Mouse (Mus musculus) spleen, adult 2 months (tissue): ENCODE measurements at regions not wholly inside any gene's neighbourhood (a gene's known extent, or its start where the extent isn't known, plus 50 kb on each side); places are given as distances from the start of the nearest gene placed in this dataset.

Experiments used
- DNase-seq, 2 experiments: peaks; one replicate each; pipeline versions ENCODE4 v3.0.0 to v3.0.0-alpha.2; 2012 to 2021; ENCODE audit warnings: low spot score in 2 of 2, low read depth in 1 of 2
- H3K27ac ChIP-seq: fragments of 200-500 bp; 2 replicates; pipeline ENCODE4 v1.5.1; 2012; ENCODE audit warnings: low read length, inconsistent platforms; ENCODE audit not compliant: insufficient read depth
- H3K27me3 ChIP-seq: fragments of 200-500 bp; 2 replicates; pipeline ENCODE4 v1.6.1; 2012; ENCODE audit warnings: mild to moderate bottlenecking, moderate library complexity, low read length, inconsistent platforms; ENCODE audit not compliant: control insufficient read depth, insufficient read depth
- H3K36me3 ChIP-seq: fragments of 200-500 bp; 2 replicates; pipeline ENCODE4 v1.6.1; 2012; ENCODE audit warnings: mild to moderate bottlenecking, low read length, inconsistent platforms; ENCODE audit not compliant: control insufficient read depth, insufficient read depth
- H3K4me1 ChIP-seq: fragments of 200-500 bp; 2 replicates; pipeline ENCODE4 v1.6.1; 2011; ENCODE audit warnings: inconsistent platforms; ENCODE audit not compliant: control insufficient read depth, insufficient read depth, insufficient read length
- H3K4me3 ChIP-seq: fragments of 200-500 bp; 2 replicates; pipeline ENCODE4 v1.5.1; 2011; ENCODE audit warnings: mild to moderate bottlenecking, inconsistent platforms; ENCODE audit not compliant: insufficient read depth, insufficient read length; ENCODE audit errors: extremely low read depth
- CTCF ChIP-seq: fragments of 200-500 bp; IDR thresholded peaks from 2 replicates; pipeline ENCODE4 v1.5.1; 2011; ENCODE audit warnings: mild to moderate bottlenecking, inconsistent platforms; ENCODE audit not compliant: insufficient read depth, insufficient read length, insufficient replicate concordance; ENCODE audit errors: extremely low read depth
- POLR2A ChIP-seq: fragments of 200-500 bp; IDR thresholded peaks from 2 replicates; pipeline ENCODE4 v1.6.1; 2011; ENCODE audit warnings: low read depth, low read length, inconsistent platforms
- whole genome bisulfite sequencing: fragments of 180-500 bp; shearing (Covaris S2); methylation state at CpG from one replicate; pipeline ENCODE4 v1.1.7; 2018; 5-methylcytosine and 5-hydroxymethylcytosine counted together

DNA sequence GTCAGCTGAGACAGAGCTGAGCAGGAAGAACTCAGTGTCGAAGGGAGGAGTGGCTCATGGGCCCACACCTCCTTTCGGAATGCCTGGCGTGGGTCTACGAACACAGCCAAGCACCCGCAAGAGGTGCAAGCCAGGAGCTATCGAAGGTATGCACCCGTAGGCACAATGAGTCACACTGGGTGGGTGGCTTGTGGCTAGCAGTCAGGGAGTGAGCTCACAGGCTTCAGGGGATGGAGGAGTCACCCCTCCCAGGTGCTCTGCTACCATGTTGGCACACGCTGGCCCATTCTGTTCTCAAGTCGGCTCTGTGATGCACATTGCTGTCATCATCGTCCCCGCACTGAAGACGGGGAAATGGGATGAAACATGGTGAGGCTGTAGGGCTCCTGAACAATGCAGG is 115.7 kb downstream of the Tle3 start:
- DNase-seq = no peak
- H3K4me3 ChIP-seq = no peak overlapping the region
- no peak overlapping the region for H3K27ac ChIP-seq
- no peaks in the 10 kb centered on the region for H3K4me1 ChIP-seq
- TF ChIP-seq CTCF = no peak
- no peak for TF ChIP-seq POLR2A
- no peaks in the 10 kb centered on the region for H3K27me3 ChIP-seq
- 88% methylated on average over 12 of the region's 12 CpGs for WGBS
- H3K36me3 ChIP-seq = no peaks in the 10 kb centered on the region

DNA sequence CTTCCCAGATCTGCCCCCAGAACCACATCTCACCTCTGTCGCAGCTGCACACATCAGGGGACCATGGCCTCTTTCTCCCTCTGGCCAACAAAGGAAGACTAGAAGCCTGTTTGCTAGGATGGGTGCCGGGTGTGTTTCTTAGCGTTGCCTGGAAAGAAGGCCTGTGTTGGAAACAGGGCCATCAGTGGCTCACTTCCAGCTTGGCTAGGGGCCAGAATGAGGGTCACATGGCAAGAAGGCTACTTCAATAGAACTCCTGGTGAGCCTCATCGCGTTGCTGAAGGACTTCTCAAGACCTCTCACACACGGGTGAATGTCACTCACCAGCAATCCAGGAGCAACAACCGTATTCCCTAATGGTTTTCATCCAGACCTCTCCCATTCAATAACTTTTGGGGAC is 115.0 kb downstream of the Tle3 start:
- H3K4me1 ChIP-seq = no peaks in the 10 kb centered on the region
- TF ChIP-seq POLR2A = no peak
- no peaks in the 10 kb centered on the region for H3K27me3 ChIP-seq
- DNase-seq = no peak
- no peak overlapping the region for H3K27ac ChIP-seq
- H3K4me3 ChIP-seq = no peak overlapping the region
- 81% methylated on average over 7 of the region's 7 CpGs for WGBS
- H3K36me3 ChIP-seq = no peaks in the 10 kb centered on the region

DNA sequence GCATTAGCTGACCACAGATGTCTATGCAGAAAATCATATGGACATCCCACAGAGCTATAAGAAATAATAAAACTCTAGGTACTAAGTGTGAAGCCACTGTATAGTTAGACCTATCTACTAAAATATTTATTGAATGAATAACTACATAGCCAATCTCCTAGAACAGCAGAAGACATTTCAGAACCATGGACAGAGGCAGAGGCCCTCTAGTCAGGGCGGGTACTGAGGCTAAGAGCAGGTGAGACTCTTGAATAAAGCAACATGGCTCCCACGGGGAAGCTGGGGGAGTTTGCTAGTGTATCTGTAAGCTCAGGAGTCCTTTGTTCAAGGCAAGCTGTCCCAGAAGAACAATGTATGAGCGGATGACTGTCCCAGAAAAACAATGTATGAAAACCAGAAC is 112.2 kb downstream of the Tle3 start:
- H3K27ac ChIP-seq = no peak overlapping the region
- H3K36me3 ChIP-seq = no peaks in the 10 kb centered on the region
- TF ChIP-seq POLR2A (no peak), CTCF (no peak)
- H3K4me3 ChIP-seq = no peak overlapping the region
- no peaks in the 10 kb centered on the region for H3K27me3 ChIP-seq
- peak in 1 of 2 experiments; percentile 9 for DNase-seq
- WGBS = 22% methylated on average over 3 of the region's 3 CpGs
- no peaks in the 10 kb centered on the region for H3K4me1 ChIP-seq

DNA sequence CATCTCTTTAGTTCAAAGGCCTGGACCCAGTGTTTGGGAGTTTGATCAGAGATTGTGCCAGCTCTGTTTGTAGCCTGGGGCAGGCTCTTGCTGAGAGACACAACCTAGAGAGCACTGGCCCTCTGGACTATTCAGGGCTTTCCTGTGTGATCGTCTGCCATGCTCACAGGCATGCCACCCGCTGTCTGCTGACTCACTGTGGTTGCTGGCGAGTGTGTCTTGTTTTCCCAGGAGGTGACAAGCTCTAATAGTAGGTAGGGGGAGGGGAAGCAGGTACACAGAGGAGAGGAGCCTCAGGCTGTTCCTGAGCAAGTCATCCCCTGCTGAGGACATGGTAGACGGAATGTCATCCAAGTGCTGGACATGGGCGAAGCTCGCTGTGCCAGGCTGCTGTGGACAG is 107.5 kb downstream of the Tle3 start:
- Histone ChIP-seq H3K4me1 (peaks cover 7% of the 10 kb centered on the region; the same call in 1 of the 2 replicates), H3K27me3 (no peaks in the 10 kb centered on the region), H3K27ac (no peak overlapping the region), H3K4me3 (no peak overlapping the region), H3K36me3 (no peaks in the 10 kb centered on the region)
- WGBS = 42% methylated on average over 6 of the region's 6 CpGs
- DNase-seq = no peak
- TF ChIP-seq CTCF (no peak), POLR2A (no peak)

DNA sequence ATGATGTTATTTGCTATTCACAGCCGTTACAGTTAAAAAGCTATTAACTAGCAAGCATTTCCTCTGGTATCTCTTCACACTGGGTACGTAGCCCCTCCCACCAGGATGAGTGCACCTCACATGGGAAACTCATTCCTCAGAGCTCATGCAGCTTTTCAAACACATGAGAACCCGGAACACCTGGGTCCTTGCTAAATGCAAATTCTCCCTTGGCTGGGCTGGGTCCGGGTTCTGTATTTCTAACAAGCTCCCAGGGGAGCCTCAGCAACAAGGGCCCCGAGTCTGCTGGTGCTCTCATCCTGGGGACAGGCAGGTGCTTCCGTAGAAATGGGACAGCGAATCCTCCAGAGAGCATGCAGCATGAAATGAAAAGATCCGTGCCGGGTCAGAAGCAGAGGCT is 106.7 kb downstream of the Tle3 start:
- peaks cover 7% of the 10 kb centered on the region; the same call in 1 of the 2 replicates for H3K4me1 ChIP-seq

DNA sequence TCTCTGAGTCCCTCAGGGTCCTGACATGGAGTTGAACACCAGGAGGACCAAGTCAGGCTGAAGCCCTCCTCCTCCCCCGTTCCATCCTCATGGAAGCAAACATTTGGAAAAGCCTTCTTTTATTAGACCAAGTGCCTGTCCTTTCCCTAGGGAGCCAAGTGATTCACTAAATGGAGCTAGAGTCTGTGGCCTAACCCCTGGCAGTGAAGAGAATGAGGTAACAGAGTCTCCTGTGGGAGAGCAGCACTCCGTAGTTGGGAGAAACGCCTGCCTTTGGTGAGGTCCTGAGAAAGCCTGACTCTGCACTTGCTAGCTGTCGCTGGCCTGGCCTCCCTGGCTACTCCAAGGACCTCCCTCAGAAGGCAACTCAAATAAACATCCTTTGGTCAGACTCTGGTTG is 104.2 kb downstream of the Tle3 start:
- TF ChIP-seq POLR2A = no peak
- no peak for TF ChIP-seq CTCF
- H3K4me1 ChIP-seq = peaks cover 7% of the 10 kb centered on the region; the same call in 1 of the 2 replicates
- no peaks in the 10 kb centered on the region for H3K36me3 ChIP-seq
- DNase-seq = no peak
- no peak overlapping the region for H3K4me3 ChIP-seq
- no peaks in the 10 kb centered on the region for H3K27me3 ChIP-seq
- WGBS = 91% methylated on average over 4 of the region's 4 CpGs
- no peak overlapping the region for H3K27ac ChIP-seq

More for the DNA sequence above, 106.7 kb downstream of the Tle3 start:
- H3K4me3 ChIP-seq = no peak overlapping the region
- no peaks in the 10 kb centered on the region for H3K36me3 ChIP-seq
- WGBS = 17% methylated on average over 9 of the region's 9 CpGs
- peak; percentile 28 to 36 for DNase-seq
- no peak overlapping the region for H3K27ac ChIP-seq
- TF ChIP-seq POLR2A (no peak), CTCF (no peak)
- H3K27me3 ChIP-seq = no peaks in the 10 kb centered on the region

DNA sequence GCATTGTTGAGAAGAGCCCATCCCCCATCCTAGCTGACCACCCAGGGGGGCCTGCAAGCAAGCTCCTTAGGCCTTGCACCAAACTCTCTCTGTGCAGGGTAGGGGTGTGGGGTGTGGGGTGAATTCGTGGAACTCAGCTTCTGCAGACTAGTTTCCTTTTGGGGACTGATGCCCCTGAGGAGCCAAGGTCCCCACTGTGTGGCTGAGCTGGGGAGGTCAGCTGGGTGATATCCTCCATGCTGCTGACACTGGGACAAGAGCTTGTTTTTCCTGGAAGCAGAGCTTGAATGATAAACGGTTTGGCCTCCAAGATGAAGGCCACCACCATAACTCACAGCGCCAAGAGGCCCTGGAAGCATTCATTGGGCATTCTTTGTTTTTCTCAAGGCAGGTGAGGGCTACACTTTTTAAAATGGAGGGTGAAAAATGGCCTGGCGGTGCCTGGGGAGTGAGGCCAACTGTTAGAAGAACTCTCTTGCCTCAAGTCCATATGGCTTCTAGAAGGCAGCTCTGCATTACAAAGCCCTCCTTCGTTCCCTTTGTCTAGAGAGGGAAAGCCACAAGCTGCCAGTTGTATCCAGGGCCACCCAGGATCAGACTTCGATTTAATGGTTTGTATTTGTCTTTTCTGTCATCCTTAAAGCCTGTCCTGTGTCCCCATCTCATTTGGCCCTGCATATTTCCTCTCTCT is 98.8 kb downstream of the Tle3 start:
- H3K4me1 ChIP-seq = no peaks in the 10 kb centered on the region
- no peak for DNase-seq
- no peak overlapping the region for H3K27ac ChIP-seq
- TF ChIP-seq POLR2A = no peak
- TF ChIP-seq CTCF = no peak
- WGBS = 70% methylated on average over 6 of the region's 6 CpGs
- H3K27me3 ChIP-seq = no peaks in the 10 kb centered on the region
- no peaks in the 10 kb centered on the region for H3K36me3 ChIP-seq
- no peak overlapping the region for H3K4me3 ChIP-seq
